Mouse (Mus musculus) frontal cortex, postnatal 36 days (tissue): ENCODE measurements around the gene Aicda.
A peak's percentile ranks its signal among the peaks of the same experiment; 100 is the strongest.

ENCODE experiments used
- DNase-seq, 2 experiments: peaks; one replicate each; pipeline ENCODE4 v3.0.0; 2022; ENCODE audit warnings: low spot score in 2 of 2

Gene Aicda

GRCm38 (mm10) chr6:122600066-122600646 is 46.6 kb downstream of the Aicda start:
- DNase-seq = no peak

- no peak for DNase-seq
These were observed 47.4 kb downstream of the Aicda start for GRCm38 (mm10) chr6:122601031-122601430.

- no peak for DNase-seq
These were observed 48.0 kb downstream of the Aicda start for GRCm38 (mm10) chr6:122601615-122602014.

DNA sequence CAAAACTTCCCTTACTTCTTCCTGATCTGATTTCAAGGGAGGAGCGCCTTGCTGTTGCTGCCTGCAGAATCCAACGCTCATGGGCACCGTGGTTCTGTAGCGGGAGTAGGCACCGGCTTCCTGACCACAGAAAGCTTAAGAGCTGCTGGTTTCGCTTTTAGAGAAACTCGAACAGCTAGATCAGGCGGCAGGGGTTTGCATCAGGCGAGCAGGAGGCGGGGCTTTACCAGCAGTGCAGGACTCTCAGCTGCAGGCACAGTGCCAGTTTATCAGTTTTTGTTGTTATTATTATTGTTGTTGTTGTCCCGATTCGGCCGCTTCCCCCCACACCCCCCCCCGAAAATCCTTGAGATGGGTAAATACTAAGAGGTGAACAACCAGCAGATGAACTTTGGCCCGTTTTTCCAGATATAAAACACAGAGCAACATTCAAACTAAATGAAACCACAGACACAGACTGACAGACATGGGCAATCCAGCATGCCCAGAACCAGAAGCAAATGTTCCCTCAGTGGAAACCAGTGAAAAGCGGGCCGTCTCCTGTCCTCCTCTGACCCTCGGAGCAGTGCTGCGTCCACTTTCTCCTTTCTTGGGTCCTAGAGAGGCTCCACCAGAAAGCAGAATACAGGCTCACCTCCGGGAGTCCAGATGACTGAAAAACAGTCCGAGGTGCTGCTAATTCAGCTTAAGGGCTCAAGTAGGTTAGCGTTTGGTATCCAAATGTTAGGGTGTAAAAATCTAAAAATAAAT is 48.8 kb downstream of the Aicda start, which contains the start of gene Apobec1:
TSS of gene Apobec1 (minus strand) at position 203 of the 750 bp plus-strand sequence.
- peak; percentile 25 to 29 for DNase-seq

- no peak for DNase-seq
These were observed 49.4 kb downstream of the Aicda start for GRCm38 (mm10) chr6:122602992-122603322.

DNA sequence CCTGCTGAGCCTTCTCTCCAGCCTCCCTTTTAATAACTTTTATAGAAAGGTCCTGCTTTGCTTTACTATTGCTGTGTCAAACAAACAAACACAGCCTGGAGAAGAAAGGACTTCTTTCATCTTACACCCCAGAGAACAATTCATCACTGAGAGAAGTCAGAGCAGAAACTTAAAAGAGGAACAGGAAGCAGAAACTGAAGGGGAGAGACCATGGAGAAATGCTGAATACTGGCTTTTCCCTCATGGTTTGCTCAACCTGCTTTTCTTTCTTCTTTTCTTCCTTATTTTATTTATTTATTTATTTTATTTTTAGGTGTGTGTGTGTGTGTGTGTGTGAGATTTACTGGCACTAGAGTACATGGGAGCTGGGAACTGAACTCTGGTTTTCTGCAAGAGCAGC is 50.7 kb downstream of the Aicda start:
- DNase-seq = no peak

DNA sequence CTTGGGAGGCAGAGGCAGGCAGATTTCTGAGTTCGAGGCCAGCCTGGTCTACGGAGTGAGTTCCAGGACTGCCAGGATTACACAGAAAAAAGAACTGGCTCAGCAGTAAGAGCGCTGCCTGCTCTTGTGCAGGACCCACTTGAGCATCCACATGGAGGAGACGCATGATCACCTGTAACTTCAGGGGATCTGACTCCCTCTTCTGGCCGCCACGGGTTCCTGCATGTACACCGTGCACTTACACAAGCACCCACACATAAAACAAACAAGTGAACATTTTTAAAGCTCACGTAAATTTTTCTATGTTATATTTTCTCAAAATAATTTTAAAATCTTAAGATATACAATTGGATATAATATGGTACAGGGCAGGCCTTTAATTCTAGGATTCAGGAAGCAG is 51.9 kb downstream of the Aicda start:
- DNase-seq = no peak

GRCm38 (mm10) chr6:122606661-122607060 is 53.1 kb downstream of the Aicda start:
- no peak for DNase-seq

DNA sequence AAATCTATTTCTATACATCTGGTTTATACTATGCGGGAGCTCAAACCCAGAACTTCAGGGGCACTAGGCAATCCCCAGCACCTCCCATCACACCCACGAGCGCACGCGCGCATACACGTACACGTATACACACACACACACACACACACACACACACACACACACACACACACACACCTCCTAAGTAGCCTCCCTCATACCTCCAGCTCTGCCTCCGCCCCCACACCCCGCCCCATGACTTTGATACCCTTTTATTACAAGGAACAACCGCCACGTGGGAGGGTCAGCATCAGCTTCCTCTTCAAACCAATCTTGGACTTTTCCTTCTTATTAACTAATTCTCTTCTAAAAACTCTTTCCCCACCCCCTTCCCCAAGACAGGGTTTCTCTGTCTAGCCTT is 54.1 kb downstream of the Aicda start:
- no peak for DNase-seq

DNA sequence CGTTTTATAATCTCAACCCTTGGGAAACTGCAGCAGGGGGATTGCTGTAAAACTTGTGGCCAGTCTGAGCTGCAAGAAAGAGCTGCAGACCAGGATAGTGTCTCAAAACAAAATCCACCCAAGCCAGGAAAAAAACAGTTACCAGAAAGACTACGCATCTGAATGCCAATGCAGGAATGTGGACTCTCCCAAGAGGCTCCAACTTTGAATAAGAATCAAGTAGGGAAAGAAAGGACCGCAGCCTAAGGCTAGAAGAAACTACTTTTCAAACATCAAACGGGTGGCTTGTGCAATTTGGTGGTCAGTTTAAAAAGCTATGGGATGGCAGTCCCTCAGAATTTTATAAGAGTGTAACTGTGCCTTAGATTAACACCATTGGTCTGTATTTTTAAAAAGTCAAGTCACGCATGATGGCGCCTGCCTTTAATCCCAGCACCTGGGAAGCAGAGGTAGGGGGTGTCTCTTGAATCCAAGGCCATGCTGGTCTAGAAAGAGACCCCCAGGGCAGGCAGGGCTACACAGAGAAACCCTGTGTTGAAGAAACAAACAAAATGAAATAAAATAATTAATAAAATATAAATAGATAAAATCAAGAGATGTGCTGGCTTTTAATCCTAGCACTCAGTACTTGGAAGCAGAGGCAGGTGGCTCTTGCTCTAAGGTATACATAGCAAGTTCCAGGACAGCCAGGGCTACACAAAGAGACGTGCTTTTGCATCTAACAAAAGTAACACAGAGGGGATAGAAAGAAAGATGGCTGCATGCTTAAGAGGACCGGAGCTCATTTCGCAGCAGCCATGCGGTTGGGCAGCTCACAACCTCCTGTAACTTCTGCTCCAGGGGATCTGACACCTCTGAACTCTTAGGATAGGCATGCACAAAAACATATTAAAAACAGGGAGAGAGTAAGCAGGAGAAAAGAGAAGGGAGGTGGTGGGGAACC is 55.1 kb downstream of the Aicda start:
- DNase-seq = no peak

DNA sequence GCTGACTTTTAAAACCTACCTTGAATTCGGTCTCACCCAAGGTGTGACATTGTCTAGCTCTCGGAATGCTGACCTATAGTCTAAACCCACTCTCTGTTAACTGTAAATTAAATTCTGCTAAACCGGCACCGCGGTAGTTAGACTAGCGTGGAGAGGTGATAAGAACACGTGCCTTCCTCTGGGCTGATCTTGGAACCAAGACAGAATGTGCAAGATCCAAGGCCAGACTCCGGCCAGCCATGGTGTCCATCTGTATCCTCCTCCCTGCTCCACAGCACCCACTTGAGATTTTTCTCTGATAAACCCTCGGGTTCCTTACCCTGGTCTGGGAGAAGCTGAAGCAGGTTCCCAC is 55.8 kb downstream of the Aicda start:
- no peak for DNase-seq

DNA sequence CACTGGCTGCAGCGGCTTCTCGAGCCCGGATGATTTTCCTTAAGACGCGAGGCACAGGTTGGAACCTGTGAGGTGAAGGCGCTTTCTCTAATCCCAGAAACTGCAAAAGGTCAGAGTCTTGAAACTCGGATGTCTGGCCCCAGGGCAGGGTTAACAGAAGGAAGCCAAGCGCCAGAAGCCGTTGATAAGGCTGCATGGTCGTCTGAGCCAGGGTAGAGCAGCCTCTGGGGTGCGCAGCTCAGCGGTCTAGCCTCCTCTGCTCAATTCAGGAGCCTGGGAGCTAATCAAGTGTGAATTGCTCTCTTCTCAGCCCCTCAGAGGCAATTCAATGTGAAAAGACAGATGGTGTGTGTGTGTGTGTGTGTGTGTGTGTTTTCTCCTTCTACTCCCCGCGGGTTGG is 56.2 kb downstream of the Aicda start, which contains the start of gene Gdf3:
TSS of gene Gdf3 (minus strand) at position 317 of the 400 bp plus-strand sequence.
- no peak for DNase-seq

- DNase-seq = no peak
These were observed 58.8 kb downstream of the Aicda start for GRCm38 (mm10) chr6:122612426-122612825.
